Mouse (Mus musculus) embryonic facial prominence, embryonic 11.5 days (tissue): ENCODE data around the gene Tnfsf12. TPM values are rescaled to one million over a fixed set of nuclear protein-coding genes. Genes with fewer than 3 reads are reported as not detected.

Source experiments
- ATAC-seq: fragments of 200-750 bp; cut with Nextera tagmentation; replicated peaks from 2 replicates; pipeline ENCODE4 v1.8.0; 2017; ENCODE audit warnings: low read depth; ENCODE audit not compliant: insufficient number of reproducible peaks, low FRiP score, low TSS enrichment
- DNase-seq: peaks from one replicate; pipeline ENCODE4 v3.0.0-alpha.2; 2015; ENCODE audit warnings: low spot score
- H3K27ac ChIP-seq: fragments of 300-500 bp; sonication (generic); replicated peaks from 2 replicates; pipeline ENCODE4 v1.5.1; 2014; ENCODE audit warnings: mild to moderate bottlenecking, low read depth, low read length, control low read depth
- H3K27me3 ChIP-seq: fragments of 300-500 bp; sonication (generic); 2 replicates; pipeline ENCODE4 v1.6.1; 2014; ENCODE audit warnings: mild to moderate bottlenecking, low read length, moderate library complexity, mixed read lengths; ENCODE audit not compliant: control insufficient read depth, insufficient read depth
- H3K36me3 ChIP-seq: fragments of 300-500 bp; sonication (generic); replicated peaks from 2 replicates; pipeline ENCODE4 v1.6.1; 2014; ENCODE audit warnings: low read depth, mild to moderate bottlenecking, low read length, moderate library complexity, mixed read lengths; ENCODE audit not compliant: control insufficient read depth, insufficient read depth
- H3K4me1 ChIP-seq: fragments of 300-500 bp; sonication (generic); 2 replicates; pipeline ENCODE4 v1.6.1; 2014; ENCODE audit warnings: low read length, mixed read lengths; ENCODE audit not compliant: control insufficient read depth, insufficient read depth
- H3K4me2 ChIP-seq: fragments of 300-500 bp; sonication (generic); 2 replicates; pipeline ENCODE4 v1.6.1; 2014; ENCODE audit warnings: low read depth, mild to moderate bottlenecking, control low read depth, low read length, moderate library complexity
- H3K4me3 ChIP-seq: fragments of 300-500 bp; sonication (generic); 2 replicates; pipeline ENCODE4 v1.5.1; 2014; ENCODE audit warnings: low read depth, low read length, control low read depth
- H3K9ac ChIP-seq: fragments of 300-500 bp; sonication (generic); replicated peaks from 2 replicates; pipeline ENCODE4 v1.6.1; 2014; ENCODE audit warnings: mild to moderate bottlenecking, control low read depth, low read length
- H3K9me3 ChIP-seq: fragments of 300-500 bp; sonication (generic); replicated peaks from 2 replicates; pipeline ENCODE4 v1.6.1; 2016; ENCODE audit warnings: mild to moderate bottlenecking, low read length, inconsistent platforms, mixed read lengths; ENCODE audit not compliant: control insufficient read depth
- WGBS: fragments of 180-500 bp; shearing (Covaris S2); extraction: QIAGEN DNeasy Blood & Tissue Kit; methylation state at CpG from one replicate; pipeline ENCODE4 v1.1.7; 2014; 5-methylcytosine and 5-hydroxymethylcytosine counted together
- microRNA counts: library from miRNA; unstranded; fragments of <30 nt; microRNA quantifications from one replicate; lab custom pipeline; 2016
- microRNA-seq: library from miRNA; unstranded; fragments of <30 nt; microRNA quantifications from one replicate; pipeline ENCODE4, GENCODE M21; 2016; ENCODE audit warnings: borderline number of aligned reads
- polyA plus RNA-seq: library from polyadenylated mRNA; unstranded; fragments of >200 nt; fragmentation: Nextera tagmentation; extraction: Ambion mirVana; gene quantifications from 2 replicates; pipeline ENCODE4 v1.2.1, GENCODE M21; 2014

The Tnfsf12 gene
- polyA plus RNA-seq, 1 experiment from 2014 or later, result 4.3 TPM

- no peak for ATAC-seq
- WGBS, result 70% methylated on average over 5 of the region's 5 CpGs
- Histone ChIP-seq H3K36me3 (peaks cover 29% of the 10 kb centered on the region), H3K4me1 (no peaks in the 10 kb centered on the region; the same call in 1 of the 2 replicates), H3K4me3 (no peak overlapping the region), H3K9ac (no peak overlapping the region), H3K27ac (no peak overlapping the region), H3K9me3 (no peaks in the 10 kb centered on the region), H3K4me2 (no peak overlapping the region), H3K27me3 (no peaks in the 10 kb centered on the region)
- DNase-seq, result no peak
Observed at GRCm38 (mm10) chr11:69653399-69653798, 42.2 kb downstream of the Tnfsf12 start.

- H3K27ac ChIP-seq, result no peak overlapping the region
- no peaks in the 10 kb centered on the region for H3K9me3 ChIP-seq
- ATAC-seq (no peak), DNase-seq (no peak)
- no peaks in the 10 kb centered on the region for H3K4me1 ChIP-seq
- H3K27me3 ChIP-seq, result no peaks in the 10 kb centered on the region
- peaks cover 38% of the 10 kb centered on the region for H3K36me3 ChIP-seq
- no peak overlapping the region for H3K9ac ChIP-seq
- no peak overlapping the region for H3K4me3 ChIP-seq
- 92% methylated on average over 5 of the region's 5 CpGs for WGBS
- no peak overlapping the region for H3K4me2 ChIP-seq
Observed at GRCm38 (mm10) chr11:69645860-69646259, 49.8 kb downstream of the Tnfsf12 start.

MicroRNA genes within 50 kb of the gene (microRNA counts, 519-probe panel; counts per million panel counts)
- not detected for microRNA mmu-miR-1934 (lab: Ali Mortazavi, UCI)

Small RNA genes within 50 kb of the gene (microRNA-seq; reads per million reads assigned to microRNA genes)
- 3.8 reads per million for gene Mir1934

Other genes with a start within 250 kb of the Tnfsf12 start
- gene Dnah2, start 146.7 kb downstream of the Tnfsf12 start, polyA plus RNA-seq, result 1.5 and 2.1 TPM in 2 replicates
- gene Efnb3, start 135.6 kb downstream of the Tnfsf12 start, polyA plus RNA-seq, result 11.2 and 11.3 TPM in 2 replicates
- 40.2 and 40.9 TPM in 2 replicates for gene Wrap53, start 115.6 kb downstream of the Tnfsf12 start, polyA plus RNA-seq
- 200 and 215 TPM in 2 replicates for gene Trp53, start 115.5 kb downstream of the Tnfsf12 start, polyA plus RNA-seq
- gene Atp1b2, start 89.9 kb downstream of the Tnfsf12 start, polyA plus RNA-seq, result 5.2 and 6.0 TPM in 2 replicates
- 0.14 TPM in 1 of 2 replicates, not detected in the other for gene Shbg, start 77.9 kb downstream of the Tnfsf12 start, polyA plus RNA-seq
- 15.0 and 19.4 TPM in 2 replicates for gene Sat2, start 73.8 kb downstream of the Tnfsf12 start, polyA plus RNA-seq
- gene Fxr2, start 62.9 kb downstream of the Tnfsf12 start, polyA plus RNA-seq, result 24.3 and 30.9 TPM in 2 replicates
- gene Sox15, start 40.5 kb downstream of the Tnfsf12 start, polyA plus RNA-seq, result not detected in 2 replicates
- 25.9 and 28.0 TPM in 2 replicates for gene Mpdu1, start 33.2 kb downstream of the Tnfsf12 start, polyA plus RNA-seq
- 5.5 and 7.6 TPM in 2 replicates for gene Cd68, start 29.7 kb downstream of the Tnfsf12 start, polyA plus RNA-seq
- 959 and 1,000 TPM in 2 replicates for gene Eif4a1, start 23.4 kb downstream of the Tnfsf12 start, polyA plus RNA-seq
- gene Senp3, start 13.8 kb downstream of the Tnfsf12 start, polyA plus RNA-seq, result 106 and 108 TPM in 2 replicates
- gene Tnfsf13, start 10.1 kb downstream of the Tnfsf12 start, polyA plus RNA-seq, result 0.24 and 0.42 TPM in 2 replicates
- gene Tnfsfm13, start 249 bp upstream of the Tnfsf12 start, polyA plus RNA-seq, result 1.2 and 1.5 TPM in 2 replicates
- 51.4 and 56.5 TPM in 2 replicates for gene Polr2a, start 62.8 kb upstream of the Tnfsf12 start, polyA plus RNA-seq
- 0.18 TPM in 1 of 2 replicates, not detected in the other for gene Slc35g3, start 66.1 kb upstream of the Tnfsf12 start, polyA plus RNA-seq
- gene Zbtb4, start 70.1 kb upstream of the Tnfsf12 start, polyA plus RNA-seq, result 1.1 and 1.2 TPM in 2 replicates
- gene Chrnb1, start 100.1 kb upstream of the Tnfsf12 start, polyA plus RNA-seq, result 3.0 and 3.6 TPM in 2 replicates
- gene Fgf11, start 106.0 kb upstream of the Tnfsf12 start, polyA plus RNA-seq, result 0.92 and 0.97 TPM in 2 replicates
- 2.1 and 2.8 TPM in 2 replicates for gene Tmem102, start 109.8 kb upstream of the Tnfsf12 start, polyA plus RNA-seq
- gene Gm39566, start 119.4 kb upstream of the Tnfsf12 start, polyA plus RNA-seq, result not detected in 2 replicates
- not detected in 2 replicates for gene Spem2, start 122.6 kb upstream of the Tnfsf12 start, polyA plus RNA-seq
- gene Spem1, start 126.3 kb upstream of the Tnfsf12 start, polyA plus RNA-seq, result 0.27 TPM in 1 of 2 replicates, not detected in the other
- 8.2 and 9.1 TPM in 2 replicates for gene Nlgn2, start 141.9 kb upstream of the Tnfsf12 start, polyA plus RNA-seq
- gene Tmem256, start 142.7 kb upstream of the Tnfsf12 start, polyA plus RNA-seq, result 294 and 335 TPM in 2 replicates
- gene Plscr3, start 150.5 kb upstream of the Tnfsf12 start, polyA plus RNA-seq, result 90.0 and 102 TPM in 2 replicates
- gene Tnk1, start 162.9 kb upstream of the Tnfsf12 start, polyA plus RNA-seq, result 1.1 and 1.9 TPM in 2 replicates
- not detected in 2 replicates for gene Tmem95, start 182.2 kb upstream of the Tnfsf12 start, polyA plus RNA-seq
- gene Kctd11, start 185.6 kb upstream of the Tnfsf12 start, polyA plus RNA-seq, result 3.2 and 3.5 TPM in 2 replicates
- gene Acap1, start 199.7 kb upstream of the Tnfsf12 start, polyA plus RNA-seq, result 0.56 and 0.60 TPM in 2 replicates
- 17.6 and 20.7 TPM in 2 replicates for gene 2810408A11Rik, start 205.1 kb upstream of the Tnfsf12 start, polyA plus RNA-seq
- gene Neurl4, start 205.2 kb upstream of the Tnfsf12 start, polyA plus RNA-seq, result 11.5 and 13.8 TPM in 2 replicates
- 76.2 and 81.8 TPM in 2 replicates for gene Gps2, start 218.0 kb upstream of the Tnfsf12 start, polyA plus RNA-seq
- 2,030 and 2,067 TPM in 2 replicates for gene Eif5a, start 226.1 kb upstream of the Tnfsf12 start, polyA plus RNA-seq
- gene Ybx2, start 239.9 kb upstream of the Tnfsf12 start, polyA plus RNA-seq, result 5.5 and 6.6 TPM in 2 replicates